11 mouse cellular contexts compared by ENCODE assay signal in genomic region chr6:121122739-121123241, GRCm38 (mm10). TPM values are rescaled to one million over a fixed set of nuclear protein-coding genes. Genes with fewer than 3 reads are reported as not detected.
DNase-seq lines count a peak whose midpoint lies in the region; ATAC-seq and TF ChIP-seq lines count a peak whose summit lies in the region.
"Had no signal": no experiment of that assay in that cellular context is flagged by ENCODE, and none has a peak within 500 bp of the region (broad histone marks: within the 10 kb centered on the region; RNA-seq: fewer than 3 reads in every experiment).

No protein-coding gene starts in this region.

- no peaks in the 10 kb centered on the region for H3K36me3 ChIP-seq in kidney, adult 2 months (ENCODE audit: control insufficient read depth, insufficient read depth, low read length)
- no peaks in the 10 kb centered on the region for H3K36me3 ChIP-seq in forebrain, embryonic 15.5 days
- H3K36me3 ChIP-seq: embryonic facial prominence, embryonic 13.5 days; liver, embryonic 13.5 days had no signal

- H3K9me3 ChIP-seq in forebrain, embryonic 15.5 days = no peaks in the 10 kb centered on the region
- H3K9me3 ChIP-seq: embryonic facial prominence, embryonic 13.5 days; liver, embryonic 13.5 days had no signal

- H3K27me3 ChIP-seq in kidney, adult 2 months (replicated peaks; ENCODE audit: control insufficient read depth, insufficient read depth, low read length) = no peaks in the 10 kb centered on the region
- no peaks in the 10 kb centered on the region for H3K27me3 ChIP-seq in forebrain, embryonic 15.5 days
- H3K27me3 ChIP-seq: embryonic facial prominence, embryonic 13.5 days had no signal

- H3K4me1 ChIP-seq in kidney, adult 2 months (ENCODE audit: control insufficient read depth, insufficient read depth, low read length) = peaks cover 9% of the 10 kb centered on the region; the same call in 1 of the 2 replicates
- peaks cover 5% of the 10 kb centered on the region for H3K4me1 ChIP-seq in forebrain, embryonic 15.5 days
- H3K4me1 ChIP-seq: embryonic facial prominence, embryonic 13.5 days had no signal

- TF ChIP-seq CTCF in gastrocnemius, adult 2 months (IDR thresholded peaks at IDR 0.05) = no peak
- no peak for TF ChIP-seq CTCF in kidney, adult 2 months (conservative IDR thresholded peaks at IDR 0.05; ENCODE audit: insufficient read depth, insufficient read length, low read depth, low read length)

- intact Hi-C loops in gastrocnemius, adult 2 months (cut with DNase I) = no loop called here
- intact Hi-C loops in gastrocnemius, postnatal 36 days (cut with DNase I) = no loop called here

- H3K4me2 ChIP-seq in forebrain, embryonic 15.5 days (replicated peaks) = no peak overlapping the region
- H3K4me2 ChIP-seq: embryonic facial prominence, embryonic 13.5 days; liver, embryonic 13.5 days had no signal

- no peak for ATAC-seq in forebrain, embryonic 15.5 days (replicated peaks)

- no peak overlapping the region for H3K9ac ChIP-seq in forebrain, embryonic 15.5 days (replicated peaks)
- H3K9ac ChIP-seq: embryonic facial prominence, embryonic 13.5 days; liver, embryonic 13.5 days had no signal

- no peak overlapping the region for H3K4me3 ChIP-seq in gastrocnemius, adult 2 months
- H3K4me3 ChIP-seq in kidney, adult 2 months (ENCODE audit: insufficient read depth, low read depth, low read length) = no peak overlapping the region
- H3K4me3 ChIP-seq in forebrain, embryonic 15.5 days = no peak overlapping the region
- H3K4me3 ChIP-seq: embryonic facial prominence, embryonic 13.5 days; liver, embryonic 13.5 days had no signal

- peak overlapping the region; percentile 35 for H3K27ac ChIP-seq in gastrocnemius, adult 2 months
- H3K27ac ChIP-seq in kidney, adult 2 months (ENCODE audit: insufficient read depth, low read depth, low read length) = peak overlapping the region; percentile 19
- H3K27ac ChIP-seq in forebrain, embryonic 15.5 days (replicated peaks) = no peak overlapping the region
- H3K27ac ChIP-seq: embryonic facial prominence, embryonic 13.5 days; liver, embryonic 13.5 days had no signal

- 24% methylated on average over 5 of the region's 5 CpGs for WGBS in kidney, adult 2 months
- 86% methylated on average over 5 of the region's 5 CpGs for WGBS in forebrain, embryonic 15.5 days

- no peak for TF ChIP-seq POLR2A in kidney, adult 2 months (IDR thresholded peaks at IDR 0.05; ENCODE audit: low read depth, low read length)

- peak; percentile 65 for DNase-seq in gastrocnemius, adult 2 months
- no peak for DNase-seq in gastrocnemius, postnatal 36 days
- DNase-seq in adrenal gland, postnatal 36 days = peak; percentile 82 to 86
- peak; percentile 96 for DNase-seq in kidney, adult 2 months
- peak; percentile 69 for DNase-seq in lung, postnatal 36 days
- DNase-seq in spleen, adult 12 weeks (ENCODE audit: low spot score) = no peak
- DNase-seq in spleen, adult 18-20 months = no peak
- DNase-seq: heart, postnatal 14 days; liver, embryonic 13.5 days had no signal

RNA-seq across cellular contexts. Expression of gene Mical3, which starts 8.0 kb away (rescaled TPM):
- 10 to 100 TPM; 53.3 to 71.9 TPM for total RNA-seq in gastrocnemius, adult 2 months (2021)
- total RNA-seq in gastrocnemius, postnatal 36 days (2021) = 10 to 100 TPM; 49.6 to 54.7 TPM
- 10 to 100 TPM; 47.4 to 48.7 TPM for total RNA-seq in adrenal gland, postnatal 36 days (2021)
- 16.1 and 17.5 TPM in 2 replicates for polyA plus RNA-seq in kidney, adult 2 months (2012; rRNA removed)
- polyA plus RNA-seq in forebrain, embryonic 15.5 days (2015; fragmentation: Nextera tagmentation; extraction: Ambion mirVana) = 27.8 and 28.6 TPM in 2 replicates

Comparison
In these comparisons a context has a peak if more than half of its experiments do, and no peak if none do; other contexts are left out.
1. DNase-seq: peak in gastrocnemius, adult 2 months (single experiment), adrenal gland, postnatal 36 days (2 of 2), kidney, adult 2 months (single experiment) and lung, postnatal 36 days (single experiment); none in gastrocnemius, postnatal 36 days (0 of 2), spleen, adult 12 weeks (single experiment) and spleen, adult 18-20 months (0 of 2).